Mouse (Mus musculus) G1E (cell line): Measurements from ENCODE around the gene Casc3. TPM values are rescaled to one million over a fixed set of nuclear protein-coding genes. Genes with fewer than 3 reads are reported as not detected.

Experiments
- ATAC-seq: 2 replicates; pipeline ENCODE4 v1.8.0; 2016; ENCODE audit warnings: mild to moderate bottlenecking; ENCODE audit not compliant: insufficient number of reproducible peaks, poor library complexity, low FRiP score, severe bottlenecking; ENCODE audit errors: extremely low read depth
- DNase-seq: peaks from one replicate; pipeline ENCODE4 v3.0.0; 2012; ENCODE audit warnings: low spot score
- H3K27me3 ChIP-seq: 2 replicates; pipeline ENCODE4 v1.6.1; 2012; ENCODE audit warnings: mild to moderate bottlenecking, low read length, inconsistent platforms; ENCODE audit not compliant: insufficient read depth
- H3K36me3 ChIP-seq: replicated peaks from 2 replicates; pipeline ENCODE3; 2012; ENCODE audit warnings: mild to moderate bottlenecking, inconsistent platforms
- H3K4me1 ChIP-seq: 2 replicates; pipeline ENCODE4 v1.6.1; 2012; ENCODE audit warnings: low read depth, low read length, inconsistent platforms, mixed read lengths; ENCODE audit not compliant: insufficient read depth
- H3K4me3 ChIP-seq: 2 replicates; pipeline ENCODE4 v1.5.1; 2012; ENCODE audit warnings: low read depth, mild to moderate bottlenecking, inconsistent platforms, low read length, moderate library complexity, mixed read lengths
- H3K9me3 ChIP-seq: replicated peaks from 2 replicates; pipeline ENCODE4 v1.6.1; 2012; ENCODE audit warnings: inconsistent platforms
- CTCF ChIP-seq: IDR thresholded peaks from 2 replicates; pipeline ENCODE4 v1.5.1; 2012; ENCODE audit warnings: low read depth, low read length, inconsistent platforms, mixed read lengths
- GATA1 ChIP-seq: IDR thresholded peaks from 2 replicates; pipeline ENCODE4 v1.6.1; 2012; ENCODE audit warnings: borderline replicate concordance, low read length, inconsistent platforms, mixed read lengths
- GATA2 ChIP-seq: IDR thresholded peaks from 2 replicates; pipeline ENCODE4 v1.6.1; 2012; ENCODE audit warnings: low read depth, low read length, inconsistent platforms, borderline replicate concordance
- POLR2AphosphoS5 ChIP-seq: IDR thresholded peaks from 2 replicates; pipeline ENCODE4 v1.6.1; 2012; ENCODE audit warnings: low read depth, low read length, inconsistent platforms; ENCODE audit not compliant: insufficient replicate concordance
- TAL1 ChIP-seq: conservative IDR thresholded peaks from 2 replicates; pipeline ENCODE4 v1.6.1; 2012; ENCODE audit warnings: low read depth, low read length, inconsistent platforms, mixed read lengths
- polyA plus RNA-seq: library from polyadenylated mRNA; stranded (reverse); fragments of >175 nt; gene quantifications from 2 replicates; pipeline ENCODE4 v1.2.3, GENCODE M21; 2012
- total RNA-seq, 2 experiments: library from RNA; stranded (forward) in 1 of 2; stranded (reverse) in 1 of 2; fragments of 200-1000 nt in 1 of 2; fragments of >200 nt in 1 of 2; fragmentation: Nextera tagmentation in 1 of 2; gene quantifications; 2 replicates each; pipeline ENCODE4 v1.2.3; 2014 to 2017

The Casc3 gene
- total and polyA plus RNA-seq, 3 experiments, result 17.8 to 51.8 (median 42.7) TPM

DNA sequence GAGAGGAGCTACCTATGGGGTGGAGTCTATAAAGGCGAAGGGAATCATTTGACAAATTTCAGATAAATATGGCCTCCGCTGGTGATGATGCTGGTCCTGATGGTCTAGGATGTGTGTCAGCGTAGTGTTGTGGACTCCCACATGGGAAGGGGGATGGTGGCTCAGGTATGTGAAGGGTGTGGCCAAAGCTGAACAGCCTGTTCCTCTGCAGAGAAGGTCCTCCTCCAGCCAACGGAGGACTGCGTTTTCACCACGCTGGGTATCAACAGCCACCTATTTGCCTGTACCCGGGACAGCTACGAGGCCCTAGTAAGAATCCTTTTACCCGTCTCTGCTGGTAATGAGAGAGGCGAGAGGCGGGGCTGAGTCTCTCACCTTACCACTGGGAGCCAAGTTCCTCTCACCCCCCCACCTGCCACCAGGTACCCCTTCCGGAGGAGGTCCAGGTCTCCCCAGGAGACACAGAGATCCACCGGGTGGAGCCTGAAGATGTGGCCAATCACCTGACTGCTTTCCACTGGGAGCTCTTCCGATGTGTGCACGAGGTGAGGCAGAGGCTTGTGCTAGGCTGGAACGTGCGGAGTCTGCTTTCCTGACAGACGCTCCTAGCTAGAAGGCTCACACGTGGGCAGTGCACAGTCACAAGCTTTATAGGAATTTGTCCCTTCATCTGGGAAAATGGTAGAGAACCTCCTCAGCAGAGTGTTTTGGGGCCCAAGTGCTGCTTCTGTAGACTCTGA lies 42.3 kb downstream of the Casc3 start:
- peaks cover 9% of the 10 kb centered on the region; the same call in 1 of the 2 replicates for H3K4me1 ChIP-seq
- H3K4me3 ChIP-seq, result no peak overlapping the region
- DNase-seq (no peak), ATAC-seq (no peak)
- H3K27me3 ChIP-seq, result peaks cover 66% of the 10 kb centered on the region
- H3K36me3 ChIP-seq, result no peaks in the 10 kb centered on the region
- TF ChIP-seq CTCF (no peak), TAL1 (no peak), GATA2 (no peak), POLR2AphosphoS5 (no peak)
- no peaks in the 10 kb centered on the region for H3K9me3 ChIP-seq

DNA sequence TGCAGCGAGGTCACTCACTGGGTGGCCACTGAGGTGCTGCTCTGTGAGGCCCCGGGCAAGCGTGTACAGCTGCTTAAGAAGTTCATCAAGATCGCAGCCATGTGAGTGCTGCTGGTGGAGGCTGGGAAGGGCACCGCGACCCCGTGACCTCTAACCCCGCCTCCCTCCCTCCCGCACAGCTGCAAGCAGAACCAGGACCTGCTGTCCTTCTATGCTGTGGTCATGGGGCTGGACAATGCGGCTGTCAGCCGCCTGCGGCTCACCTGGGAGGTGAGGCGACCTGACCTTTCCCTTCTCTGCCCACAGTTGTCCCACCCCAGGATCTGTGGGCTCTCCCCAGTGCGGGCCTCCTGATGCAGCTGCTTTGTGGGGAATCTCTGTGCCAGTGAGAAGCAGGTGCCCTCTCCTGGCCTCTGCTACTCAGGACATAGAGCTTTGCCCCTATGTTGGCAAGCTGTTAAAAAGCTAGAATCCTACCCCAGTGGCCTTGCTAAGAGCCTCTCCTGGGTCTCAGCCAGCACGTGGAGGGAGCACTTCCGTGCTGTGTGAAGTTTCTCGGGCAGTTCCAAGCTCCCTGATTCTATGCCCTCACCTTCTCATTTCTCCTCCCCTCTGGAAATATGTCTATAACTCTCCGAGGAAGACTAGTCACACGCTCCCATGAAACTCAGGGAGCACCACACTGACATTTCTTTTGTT lies 44.6 kb downstream of the Casc3 start:
- Histone ChIP-seq H3K27me3 (peaks cover 72% of the 10 kb centered on the region), H3K9me3 (no peaks in the 10 kb centered on the region), H3K36me3 (no peaks in the 10 kb centered on the region), H3K4me1 (peaks cover 13% of the 10 kb centered on the region; the same call in 1 of the 2 replicates), H3K4me3 (no peak overlapping the region)
- ATAC-seq (no peak), DNase-seq (no peak)
- no peak for TF ChIP-seq TAL1
- no peak for TF ChIP-seq POLR2AphosphoS5
- no peak for TF ChIP-seq GATA2
- TF ChIP-seq CTCF, result no peak
- no peak for TF ChIP-seq GATA1

DNA sequence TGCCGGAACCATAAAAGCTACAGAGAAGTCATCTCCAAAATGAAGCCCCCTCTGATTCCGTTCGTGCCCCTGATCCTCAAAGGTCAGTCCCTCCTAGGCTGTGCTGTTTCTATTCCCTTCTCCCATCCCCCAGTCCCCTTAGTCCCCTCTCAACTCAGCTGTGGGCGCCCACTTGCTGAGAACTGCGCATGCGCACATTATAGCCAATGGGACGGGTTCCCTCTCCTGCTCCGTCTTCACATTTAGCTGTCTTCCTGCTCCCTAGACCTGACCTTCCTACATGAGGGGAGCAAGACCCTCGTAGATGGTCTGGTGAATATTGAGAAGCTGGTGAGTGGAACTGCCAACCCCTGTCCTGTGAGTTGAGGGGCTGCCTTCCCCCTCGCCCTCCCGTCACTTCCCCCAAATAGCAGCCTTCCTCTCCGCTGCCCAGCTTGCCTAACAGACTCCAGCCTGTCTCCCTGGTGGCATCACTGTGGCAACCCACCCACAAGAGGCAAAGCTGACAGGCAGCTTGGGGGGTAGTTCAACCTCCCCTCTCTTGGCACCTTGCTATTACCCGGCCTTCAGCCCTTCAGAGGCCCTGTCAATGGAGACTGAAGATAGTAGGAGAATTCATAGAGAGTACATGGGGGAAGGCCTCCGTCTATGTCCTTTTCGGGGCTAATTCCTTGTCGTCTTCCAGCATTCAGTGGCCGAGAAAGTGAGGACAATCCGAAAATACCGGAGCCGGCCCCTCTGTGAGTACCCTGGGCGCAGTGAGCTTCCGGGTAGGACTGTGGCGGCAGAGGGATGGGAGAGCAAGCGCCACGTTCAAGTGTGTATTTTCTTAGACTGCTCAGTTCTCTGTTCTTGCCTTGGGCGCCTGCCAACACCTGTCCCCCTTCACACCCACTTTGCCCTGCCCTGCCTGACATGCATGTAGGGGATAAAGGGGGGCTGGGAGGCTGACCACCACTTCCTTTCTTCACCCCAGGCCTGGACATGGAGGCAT lies 45.7 kb downstream of the Casc3 start:
- no peak for DNase-seq
- Histone ChIP-seq H3K36me3 (no peaks in the 10 kb centered on the region), H3K4me1 (peaks cover 13% of the 10 kb centered on the region; the same call in 1 of the 2 replicates), H3K4me3 (no peak overlapping the region), H3K9me3 (no peaks in the 10 kb centered on the region), H3K27me3 (peaks cover 68% of the 10 kb centered on the region)
- no peak for ATAC-seq
- TF ChIP-seq GATA2 (no peak), CTCF (no peak), GATA1 (no peak), TAL1 (no peak), POLR2AphosphoS5 (no peak)

DNA sequence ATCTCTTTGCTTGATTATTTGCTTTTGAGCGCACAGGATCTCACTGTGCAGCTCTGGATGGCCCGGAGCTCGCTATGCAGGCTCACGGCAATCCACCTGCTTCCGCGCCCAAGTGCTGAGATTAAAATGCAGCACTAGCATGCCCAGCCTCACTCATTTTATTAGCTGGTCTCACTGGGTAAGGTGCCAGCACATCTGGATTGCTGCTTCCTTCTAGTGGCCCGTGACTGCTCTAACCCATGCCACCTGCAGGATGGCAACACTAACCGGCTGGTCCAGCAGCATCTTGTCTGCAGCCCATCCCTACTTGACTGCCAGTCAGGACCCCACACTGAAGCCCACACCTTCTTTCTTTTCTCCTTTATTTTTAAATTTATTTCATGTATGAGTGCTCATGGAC lies 49.4 kb downstream of the Casc3 start:
- peaks cover 3% of the 10 kb centered on the region for H3K36me3 ChIP-seq
- no peak for ATAC-seq
- H3K9me3 ChIP-seq, result no peaks in the 10 kb centered on the region
- no peak for DNase-seq
- H3K4me1 ChIP-seq, result peaks cover 18% of the 10 kb centered on the region
- TF ChIP-seq POLR2AphosphoS5, result no peak
- no peak for TF ChIP-seq GATA2
- no peak for TF ChIP-seq CTCF
- no peak for TF ChIP-seq GATA1
- TF ChIP-seq TAL1, result no peak
- peaks cover 52% of the 10 kb centered on the region for H3K27me3 ChIP-seq
- no peak overlapping the region for H3K4me3 ChIP-seq

DNA sequence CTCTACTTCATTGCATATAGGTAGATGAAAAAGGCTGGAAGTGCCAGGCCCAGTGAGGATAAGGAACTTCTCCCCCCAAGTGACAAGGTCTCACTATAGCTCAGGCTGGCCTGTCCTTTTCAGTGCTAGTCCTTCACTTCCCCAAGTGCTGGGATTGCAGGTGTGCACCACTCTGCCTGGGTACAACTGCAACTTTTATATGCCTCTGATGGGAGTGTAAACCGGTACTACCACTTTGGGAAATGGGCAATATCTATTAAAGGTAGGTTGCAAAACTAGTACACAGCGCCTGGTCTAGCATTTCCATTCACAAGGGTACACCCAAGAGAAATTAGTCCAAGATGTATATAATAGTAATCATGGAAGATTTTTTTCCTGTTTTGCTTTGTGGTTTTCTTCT lies 50.0 kb downstream of the Casc3 start:
- Histone ChIP-seq H3K4me3 (no peak overlapping the region), H3K4me1 (peaks cover 21% of the 10 kb centered on the region), H3K36me3 (peaks cover 3% of the 10 kb centered on the region), H3K27me3 (peaks cover 47% of the 10 kb centered on the region), H3K9me3 (no peaks in the 10 kb centered on the region)
- DNase-seq, result no peak
- no peak for ATAC-seq
- no peak for TF ChIP-seq TAL1
- no peak for TF ChIP-seq GATA2
- TF ChIP-seq CTCF, result no peak
- TF ChIP-seq POLR2AphosphoS5, result no peak
- TF ChIP-seq GATA1, result no peak
